In the genomic region with DNA sequence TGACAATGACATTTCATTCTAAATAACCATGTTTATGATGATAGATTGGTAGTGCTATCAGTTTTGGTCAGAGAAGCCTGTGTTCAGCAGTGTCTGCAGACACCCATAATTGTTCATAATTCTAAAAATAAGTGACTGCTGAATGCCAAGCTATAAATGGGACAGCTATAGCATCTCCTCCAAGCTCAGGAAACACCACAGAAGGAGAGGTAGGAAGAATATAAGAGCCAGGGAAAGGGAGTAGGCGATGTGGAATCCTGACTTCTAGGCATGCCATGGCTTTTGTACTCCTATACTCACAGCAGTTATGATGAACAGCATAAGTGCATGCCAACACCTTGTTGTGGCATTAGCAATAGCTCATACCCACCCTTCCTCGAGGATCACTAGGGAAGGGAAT, we compare ENCODE assay signal across 19 mouse cellular contexts.
DNase-seq lines count a peak whose midpoint lies in the region; ATAC-seq lines count a peak whose summit lies in the region.
"Had no signal": no experiment of that assay in that cellular context is flagged by ENCODE, and none has a peak within 500 bp of the region (broad histone marks: within the 10 kb centered on the region; RNA-seq: fewer than 3 reads in every experiment).

No protein-coding gene starts in this region.

- no peak for DNase-seq in frontal cortex, postnatal 10 days (ENCODE audit: low spot score in 2 of 2)
- peak; percentile 5 for DNase-seq in right cerebral cortex, adult 18-20 months
- no peak for DNase-seq in right cerebral cortex, postnatal 14 days
- no peak for DNase-seq in thymus, postnatal 10 days (ENCODE audit: low spot score in 2 of 2)
- DNase-seq: adrenal gland, adult 8-10 months; adrenal gland, postnatal 14 days; B cell, adult 2 months; cerebellum, adult 11-12 months; cerebellum, adult 2 months; cerebellum, adult 9-10 months; cerebellum, postnatal 10 days; cerebellum, postnatal 25 days; forebrain, postnatal 0 days had no signal

- ATAC-seq in frontal cortex, adult (ENCODE audit: low TSS enrichment): peak; percentile 99
- ATAC-seq: activated CD4-positive, CD25-positive, alpha-beta regulatory T cell, adult 4 months; CD4-positive, CD25-positive, alpha-beta regulatory T cell, adult 4 months; forebrain, embryonic 13.5 days; forebrain, embryonic 15.5 days; forebrain, postnatal 0 days; Patski had no signal
